ENCODE assay signal across 16 mouse cellular contexts in the genomic region with DNA sequence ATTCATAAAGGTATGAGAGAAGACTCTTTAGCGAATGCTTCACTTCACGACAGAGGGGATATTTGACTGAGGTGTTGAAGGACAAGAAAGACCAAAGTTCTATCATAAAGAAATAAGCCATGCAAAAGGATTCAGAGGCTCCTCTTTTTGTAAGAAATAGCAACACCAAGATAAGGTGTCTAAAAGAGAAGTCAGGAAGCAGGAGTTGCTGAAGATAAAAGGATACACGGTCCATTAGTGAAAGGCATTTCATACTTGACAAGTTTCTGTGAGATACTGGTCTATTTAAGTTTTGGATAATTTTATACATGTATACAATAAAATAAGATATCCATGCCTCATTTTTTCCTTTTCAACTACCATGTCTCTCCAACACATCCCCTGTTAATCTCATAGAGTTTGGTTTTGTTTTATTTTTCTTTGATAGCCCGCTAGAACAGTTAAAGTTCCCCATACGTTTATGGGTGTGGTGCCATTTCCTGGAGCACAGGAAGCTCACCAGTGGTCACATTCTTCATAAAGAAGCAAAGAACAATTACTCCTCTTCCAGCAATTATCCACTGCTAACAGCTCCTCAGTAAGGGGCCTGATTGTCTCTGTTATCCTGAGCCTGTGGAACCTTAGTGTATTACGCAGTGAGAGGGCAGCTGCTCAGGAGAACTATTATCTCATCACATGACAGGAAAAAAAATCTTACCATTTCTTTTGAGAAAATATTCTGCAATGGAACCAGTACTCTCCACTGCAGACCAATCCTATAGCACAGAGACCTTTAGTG. TPM values are rescaled to one million over a fixed set of nuclear protein-coding genes. Genes with fewer than 3 reads are reported as not detected.
DNase-seq lines count a peak whose midpoint lies in the region; ATAC-seq lines count a peak whose summit lies in the region.
"Had no signal": no experiment of that assay in that cellular context is flagged by ENCODE, and none has a peak within 500 bp of the region (broad histone marks: within the 10 kb centered on the region; RNA-seq: fewer than 3 reads in every experiment).

No protein-coding gene starts in this region.

- H3K27me3 ChIP-seq in heart, embryonic 16.5 days (ENCODE audit: control insufficient read depth, insufficient read depth, low read length) = no peaks in the 10 kb centered on the region
- no peaks in the 10 kb centered on the region for H3K27me3 ChIP-seq in hindbrain, embryonic 10.5 days (ENCODE audit: insufficient read depth, poor library complexity, severe bottlenecking)
- H3K27me3 ChIP-seq: hindbrain, embryonic 12.5 days; limb, embryonic 13.5 days; neural tube, embryonic 13.5 days had no signal

- H3K4me2 ChIP-seq in heart, embryonic 16.5 days (ENCODE audit: low read depth, low read length) = no peak overlapping the region
- H3K4me2 ChIP-seq: hindbrain, embryonic 12.5 days; limb, embryonic 13.5 days; neural tube, embryonic 13.5 days had no signal

- peaks cover 2% of the 10 kb centered on the region; the same call in 1 of the 2 replicates for H3K36me3 ChIP-seq in heart, embryonic 16.5 days (ENCODE audit: control insufficient read depth, insufficient read depth)
- H3K36me3 ChIP-seq in hindbrain, embryonic 10.5 days = peaks cover under 1% of the 10 kb centered on the region; the same call in 1 of the 2 replicates

- no peak overlapping the region for H3K27ac ChIP-seq in heart, embryonic 16.5 days (ENCODE audit: low read length)
- no peak overlapping the region for H3K27ac ChIP-seq in hindbrain, embryonic 10.5 days
- H3K27ac ChIP-seq: hindbrain, embryonic 12.5 days; limb, embryonic 13.5 days; neural tube, embryonic 13.5 days had no signal

- WGBS in heart, embryonic 16.5 days = 48% methylated on average over 6 of the region's 6 CpGs
- WGBS in hindbrain, embryonic 10.5 days = 78% methylated on average over 6 of the region's 6 CpGs

- no peaks in the 10 kb centered on the region; the same call in 1 of the 2 replicates for H3K4me1 ChIP-seq in heart, embryonic 16.5 days (ENCODE audit: control insufficient read depth, insufficient read depth, low read length)
- no peaks in the 10 kb centered on the region for H3K4me1 ChIP-seq in hindbrain, embryonic 10.5 days (replicated peaks)
- H3K4me1 ChIP-seq: hindbrain, embryonic 12.5 days; limb, embryonic 13.5 days; neural tube, embryonic 13.5 days had no signal

- H3K9me3 ChIP-seq in heart, embryonic 16.5 days (replicated peaks; ENCODE audit: control insufficient read depth, low read length) = no peaks in the 10 kb centered on the region
- H3K9me3 ChIP-seq in hindbrain, embryonic 10.5 days = no peaks in the 10 kb centered on the region
- H3K9me3 ChIP-seq: hindbrain, embryonic 12.5 days; limb, embryonic 13.5 days; neural tube, embryonic 13.5 days had no signal

- intact Hi-C loops in heart, postnatal 36 days (cut with DNase I) = no loop called here

- peak; percentile 60; the same call in 1 of the 2 replicates for ATAC-seq in heart, embryonic 16.5 days (replicated peaks; ENCODE audit: extremely low read depth, insufficient read depth, low FRiP score)
- peak; percentile 56 for ATAC-seq in CD4-positive, CD25-positive, alpha-beta regulatory T cell, adult 4 months
- ATAC-seq in megakaryocyte, adult 5-6 weeks (ENCODE audit: poor library complexity, severe bottlenecking) = peak; percentile 17

- no peak for DNase-seq in heart, postnatal 36 days
- peak; percentile 71 for DNase-seq in ZHBTc4 (ENCODE audit: low read depth, low spot score)
- no peak for DNase-seq in thymus, postnatal 10 days (ENCODE audit: low spot score in 2 of 2)
- no peak for DNase-seq in yolk sac, embryonic 10.5 days (ENCODE audit: low spot score)
- DNase-seq in hindbrain, embryonic 10.5 days (ENCODE audit: low spot score) = no peak
- DNase-seq: adrenal gland, postnatal 25 days; cerebellum, postnatal 10 days; gastrocnemius, postnatal 36 days; kidney, adult 11 months; kidney, postnatal 14 days had no signal

- no peak overlapping the region for H3K4me3 ChIP-seq in heart, embryonic 16.5 days (ENCODE audit: low read length)
- no peak overlapping the region for H3K4me3 ChIP-seq in hindbrain, embryonic 10.5 days
- H3K4me3 ChIP-seq: hindbrain, embryonic 12.5 days; limb, embryonic 13.5 days; neural tube, embryonic 13.5 days had no signal

- no peak overlapping the region for H3K9ac ChIP-seq in heart, embryonic 16.5 days (ENCODE audit: low read length)
- H3K9ac ChIP-seq: hindbrain, embryonic 12.5 days; limb, embryonic 13.5 days; neural tube, embryonic 13.5 days had no signal

RNA-seq across cellular contexts. Expression of gene Dmac1, which starts 11.1 kb away (rescaled TPM):
- 96.9 and 97.7 TPM in 2 replicates for polyA plus RNA-seq in heart, embryonic 16.5 days (2015; fragmentation: Nextera tagmentation; extraction: Ambion mirVana)
- total RNA-seq in heart, postnatal 36 days (2021) = 10 to 100 TPM; 53.0 to 61.3 TPM
- polyA plus RNA-seq in CD4-positive, CD25-positive, alpha-beta regulatory T cell, adult 4 months (2017; shearing (Covaris generic)) = 10 to 100 TPM; 59.0 to 64.7 TPM
- total RNA-seq in megakaryocyte, adult 5-6 weeks (2015) = 78.4 and 110 TPM in 2 replicates
- total RNA-seq in megakaryocyte, adult 5-6 weeks (2017) = 78.6 and 83.2 TPM in 2 replicates
- polyA plus RNA-seq in hindbrain, embryonic 10.5 days (2016; fragmentation: Nextera tagmentation; extraction: Ambion mirVana) = 110 and 115 TPM in 2 replicates
